Mouse (Mus musculus) adrenal gland, adult 8-10 months (tissue): ENCODE measurements around the gene Erp29. TPM values are rescaled to one million over a fixed set of nuclear protein-coding genes. Genes with fewer than 3 reads are reported as not detected.
A peak's percentile ranks its signal among the peaks of the same experiment; 100 is the strongest.
"Not testable (repeated sequence)": the region's sequence is repeated elsewhere in the genome, so short reads cannot be mapped to it uniquely, and the experiment has no call there.

Experiments used
- DNase-seq: peaks from one replicate; pipeline ENCODE4 v3.0.0; 2022
- total RNA-seq, 4 experiments: library from RNA; stranded (reverse); gene quantifications; 2 replicates each; pipeline ENCODE4 v1.2.4; 2022

Erp29 gene
- total RNA-seq: 100 to 1,000 TPM; 105 to 121 (median 115) TPM

- peak; percentile 97 for DNase-seq
Measured at GRCm38 (mm10) chr5:121452026-121452869, at the start of gene Erp29. TSS of gene Erp29 (minus strand) at chr5:121452506.

- not testable (repeated sequence) for DNase-seq
Measured at GRCm38 (mm10) chr5:121501424-121501996, 49.2 kb upstream of the Erp29 start.

- DNase-seq: no peak
Measured at GRCm38 (mm10) chr5:121500719-121501118, 48.4 kb upstream of the Erp29 start.

- DNase-seq: no peak
Measured at GRCm38 (mm10) chr5:121493305-121493704, 41.0 kb upstream of the Erp29 start.

- DNase-seq: no peak
Measured at GRCm38 (mm10) chr5:121484801-121485200, 32.5 kb upstream of the Erp29 start.

GRCm38 (mm10) chr5:121477680-121478079, 25.4 kb upstream of the Erp29 start:
- no peak for DNase-seq

- DNase-seq: no peak
Measured at GRCm38 (mm10) chr5:121476040-121476439, 23.7 kb upstream of the Erp29 start.

- DNase-seq: no peak
Measured at GRCm38 (mm10) chr5:121474610-121475009, 22.3 kb upstream of the Erp29 start.

- no peak for DNase-seq
Measured at GRCm38 (mm10) chr5:121472411-121472810, 20.1 kb upstream of the Erp29 start.

- no peak for DNase-seq
Measured at GRCm38 (mm10) chr5:121469566-121469965, 17.3 kb upstream of the Erp29 start.

GRCm38 (mm10) chr5:121463601-121464250, 11.4 kb upstream of the Erp29 start:
- no peak for DNase-seq

- DNase-seq: no peak
Measured at GRCm38 (mm10) chr5:121462967-121463366, 10.7 kb upstream of the Erp29 start.

GRCm38 (mm10) chr5:121462171-121462502, 9.8 kb upstream of the Erp29 start:
- DNase-seq: no peak

- DNase-seq: no peak
Measured at GRCm38 (mm10) chr5:121461339-121462170, 9.2 kb upstream of the Erp29 start.

- DNase-seq: no peak
Measured at GRCm38 (mm10) chr5:121455510-121456265, 3.4 kb upstream of the Erp29 start.

GRCm38 (mm10) chr5:121454503-121454782, 2.1 kb upstream of the Erp29 start:
- DNase-seq: no peak

- no peak for DNase-seq
Measured at GRCm38 (mm10) chr5:121453743-121454502, 1.6 kb upstream of the Erp29 start.

- no peak for DNase-seq
Measured at GRCm38 (mm10) chr5:121452906-121453305, 600 bp upstream of the Erp29 start.

- no peak for DNase-seq
Measured at GRCm38 (mm10) chr5:121451644-121452025, 671 bp downstream of the Erp29 start, which contains the start of gene Tmem116. TSS of gene Tmem116 (plus strand) at chr5:121451893.

- DNase-seq: no peak
Measured at GRCm38 (mm10) chr5:121451203-121451602, 1.1 kb downstream of the Erp29 start.

GRCm38 (mm10) chr5:121450476-121450875, 1.8 kb downstream of the Erp29 start:
- DNase-seq: no peak
